8 mouse cellular contexts compared by ENCODE assay signal in genomic region chr9:32115786-32116185, GRCm38 (mm10). TPM values are rescaled to one million over a fixed set of nuclear protein-coding genes. Genes with fewer than 3 reads are reported as not detected.
DNase-seq lines count a peak whose midpoint lies in the region; ATAC-seq and TF ChIP-seq lines count a peak whose summit lies in the region.

Arhgap32 (plus strand) TSS chr9:32116136.

- no peak for TF ChIP-seq EP300 in lung, postnatal 0 days (IDR thresholded peaks at IDR 0.05)
- no peak for TF ChIP-seq EP300 in stomach, postnatal 0 days (optimal IDR thresholded peaks at IDR 0.05)

- WGBS in lung, postnatal 0 days: 80% methylated on average over 1 of the region's 1 CpGs
- 97% methylated on average over 1 of the region's 1 CpGs for WGBS in hindbrain, embryonic 15.5 days
- 71% methylated on average over 1 of the region's 1 CpGs for WGBS in stomach, postnatal 0 days

- no peaks in the 10 kb centered on the region for H3K27me3 ChIP-seq in lung, postnatal 0 days (replicated peaks; ENCODE audit: insufficient read depth, low read length)
- H3K27me3 ChIP-seq in hindbrain, embryonic 15.5 days: no peaks in the 10 kb centered on the region
- no peaks in the 10 kb centered on the region for H3K27me3 ChIP-seq in stomach, postnatal 0 days (ENCODE audit: control insufficient read depth, insufficient read depth, low read length)

- no peaks in the 10 kb centered on the region for H3K36me3 ChIP-seq in lung, postnatal 0 days (ENCODE audit: insufficient read depth, low read length)
- no peaks in the 10 kb centered on the region for H3K36me3 ChIP-seq in hindbrain, embryonic 15.5 days
- H3K36me3 ChIP-seq in stomach, postnatal 0 days (ENCODE audit: control insufficient read depth, insufficient read depth, low read length): no peaks in the 10 kb centered on the region

- H3K27ac ChIP-seq in gastrocnemius, adult 2 months: no peak within 1 kb of the TSS
- peak within 1 kb of the TSS; percentile 33 for H3K27ac ChIP-seq in lung, postnatal 0 days (ENCODE audit: low read length)
- no peak within 1 kb of the TSS for H3K27ac ChIP-seq in hindbrain, embryonic 15.5 days (replicated peaks)
- H3K27ac ChIP-seq in stomach, postnatal 0 days (replicated peaks): peak within 1 kb of the TSS; percentile 87

- intact Hi-C loops in gastrocnemius, adult 2 months (cut with DNase I): no loop called here

- H3K4me3 ChIP-seq in gastrocnemius, adult 2 months: no peak within 1 kb of the TSS
- H3K4me3 ChIP-seq in lung, postnatal 0 days (ENCODE audit: low read depth, low read length): no peak within 1 kb of the TSS
- no peak within 1 kb of the TSS for H3K4me3 ChIP-seq in hindbrain, embryonic 15.5 days
- peak within 1 kb of the TSS; percentile 12; the same call in 1 of the 2 replicates for H3K4me3 ChIP-seq in stomach, postnatal 0 days (ENCODE audit: low read depth, low read length)

- H3K4me2 ChIP-seq in lung, postnatal 0 days (replicated peaks; ENCODE audit: low read depth, low read length): peak within 1 kb of the TSS; percentile 19; the same call in 1 of the 2 replicates
- no peak within 1 kb of the TSS for H3K4me2 ChIP-seq in hindbrain, embryonic 15.5 days
- peak within 1 kb of the TSS; percentile 20; the same call in 1 of the 2 replicates for H3K4me2 ChIP-seq in stomach, postnatal 0 days (replicated peaks; ENCODE audit: low read depth)

- TF ChIP-seq CTCF in gastrocnemius, adult 2 months (IDR thresholded peaks at IDR 0.05): no peak
- no peak for TF ChIP-seq CTCF in lung, postnatal 0 days (IDR thresholded peaks at IDR 0.05)
- TF ChIP-seq CTCF in stomach, postnatal 0 days (IDR thresholded peaks at IDR 0.05; ENCODE audit: low read depth): no peak

- H3K9ac ChIP-seq in lung, postnatal 0 days (replicated peaks; ENCODE audit: low read depth): no peak within 1 kb of the TSS
- H3K9ac ChIP-seq in hindbrain, embryonic 15.5 days: no peak within 1 kb of the TSS
- no peak within 1 kb of the TSS for H3K9ac ChIP-seq in stomach, postnatal 0 days (ENCODE audit: low read length)

- peak; percentile 47 for ATAC-seq in lung, postnatal 0 days
- no peak for ATAC-seq in hindbrain, embryonic 15.5 days (ENCODE audit: low FRiP score, low read depth)
- peak; percentile 70 for ATAC-seq in stomach, postnatal 0 days (ENCODE audit: low FRiP score, low TSS enrichment)
- no peak for ATAC-seq in monocyte, adult 5-6 weeks (replicated peaks; ENCODE audit: insufficient number of reproducible peaks, low FRiP score, low TSS enrichment, poor library complexity, severe bottlenecking)

- peaks cover 5% of the 10 kb centered on the region; the same call in 1 of the 2 replicates for H3K4me1 ChIP-seq in lung, postnatal 0 days (ENCODE audit: insufficient read depth, low read depth, low read length)
- H3K4me1 ChIP-seq in hindbrain, embryonic 15.5 days (replicated peaks): no peaks in the 10 kb centered on the region
- H3K4me1 ChIP-seq in stomach, postnatal 0 days (replicated peaks; ENCODE audit: control insufficient read depth, insufficient read depth): no peaks in the 10 kb centered on the region; the same call in 1 of the 2 replicates

- H3K9me3 ChIP-seq in lung, postnatal 0 days (ENCODE audit: low read length): no peaks in the 10 kb centered on the region
- no peaks in the 10 kb centered on the region for H3K9me3 ChIP-seq in hindbrain, embryonic 15.5 days
- H3K9me3 ChIP-seq in stomach, postnatal 0 days (ENCODE audit: control insufficient read depth, low read length): no peaks in the 10 kb centered on the region

- DNase-seq in gastrocnemius, postnatal 10 days: no peak
- no peak for DNase-seq in gastrocnemius, adult 2 months
- no peak for DNase-seq in lung, postnatal 0 days (ENCODE audit: low spot score)
- DNase-seq in lung, postnatal 14 days: no peak
- DNase-seq in stomach, postnatal 0 days (ENCODE audit: low spot score): no peak
- no peak for DNase-seq in yolk sac, embryonic 10.5 days (ENCODE audit: low spot score)

RNA-seq across cellular contexts. Expression of gene Arhgap32, which starts in this region (rescaled TPM):
- 10 to 100 TPM; 23.4 to 29.5 TPM for total RNA-seq in gastrocnemius, postnatal 10 days (2021)
- 1 to 10 TPM; 6.6 to 7.6 TPM for total RNA-seq in gastrocnemius, adult 2 months (2021)
- 2.8 and 3.3 TPM in 2 replicates for polyA plus RNA-seq in lung, postnatal 0 days (2015; fragmentation: Nextera tagmentation; extraction: Ambion mirVana)
- polyA plus RNA-seq in hindbrain, embryonic 15.5 days (2015; fragmentation: Nextera tagmentation; extraction: Ambion mirVana): 12.3 and 13.5 TPM in 2 replicates
- polyA plus RNA-seq in stomach, postnatal 0 days (2015; fragmentation: Nextera tagmentation; extraction: Ambion mirVana): 8.8 and 11.4 TPM in 2 replicates
- total RNA-seq in monocyte, adult 5-6 weeks (2017): under 0.01 to 3.7 TPM (median 0.49 TPM) in 3 replicates

Comparison
In these comparisons a context has a peak if more than half of its experiments do, and no peak if none do; other contexts are left out.
1. H3K27ac ChIP-seq: peak in lung, postnatal 0 days (single experiment) and stomach, postnatal 0 days (single experiment); none in gastrocnemius, adult 2 months (single experiment) and hindbrain, embryonic 15.5 days (single experiment).
2. ATAC-seq: peak in lung, postnatal 0 days (single experiment) and stomach, postnatal 0 days (single experiment); none in hindbrain, embryonic 15.5 days (single experiment) and monocyte, adult 5-6 weeks (single experiment).